Mouse (Mus musculus): ENCODE measurements around the gene Tecta.

DNA sequence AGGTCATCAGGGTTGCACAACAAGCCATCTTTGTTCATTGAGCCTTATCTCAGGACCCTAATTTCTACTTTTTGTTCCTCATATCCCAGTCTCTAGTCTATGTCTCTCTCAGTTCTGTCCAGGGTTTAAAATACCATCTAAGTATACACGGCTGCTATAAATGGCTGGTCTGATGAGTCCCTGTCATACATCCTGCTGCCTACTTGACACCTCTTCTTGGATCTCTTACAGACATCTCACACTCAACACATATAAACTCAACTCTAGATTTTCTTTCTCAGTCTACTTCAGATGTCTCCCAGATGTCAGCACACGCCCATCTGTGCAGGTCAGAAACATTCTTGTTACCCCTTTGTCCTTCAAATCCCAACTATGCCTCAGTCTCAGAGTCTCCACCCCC, 78.3 kb downstream of the Tecta start:
- TF ChIP-seq CTCF (IDR thresholded peaks at IDR 0.05; ENCODE audit: low read depth, low read length), result no peak
- no peak for TF ChIP-seq POLR2A (IDR thresholded peaks at IDR 0.05; ENCODE audit: insufficient read depth, low read length)
